Mouse (Mus musculus): ENCODE data around the gene Swap70.

Swap70 gene

DNA sequence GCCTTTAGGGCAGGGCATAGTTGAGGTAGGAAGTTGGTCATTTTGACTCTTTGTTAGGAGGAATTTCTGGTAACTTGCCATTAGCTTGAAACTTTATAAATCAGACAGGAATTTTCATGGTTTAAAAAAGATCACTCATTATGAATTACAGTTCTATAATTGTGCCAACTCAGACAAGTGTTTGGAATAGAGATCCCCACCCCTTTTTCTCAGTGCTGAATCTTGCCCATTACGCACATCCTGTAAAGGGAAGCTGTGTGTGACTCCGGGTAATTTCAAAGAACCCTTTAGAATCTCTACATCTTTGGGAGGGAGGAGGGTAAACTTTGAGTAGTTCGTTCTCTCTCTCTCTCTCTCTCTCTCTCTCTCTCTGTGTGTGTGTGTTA is 15.9 kb downstream of the Swap70 start:
- in situ Hi-C loops (cut with MboI, MseI): loop anchor here in 1 of 2 experiments (10.0 kb wide), 1 partner anchor 1157 kb away; no protein-coding TSS in a partner anchor

DNA sequence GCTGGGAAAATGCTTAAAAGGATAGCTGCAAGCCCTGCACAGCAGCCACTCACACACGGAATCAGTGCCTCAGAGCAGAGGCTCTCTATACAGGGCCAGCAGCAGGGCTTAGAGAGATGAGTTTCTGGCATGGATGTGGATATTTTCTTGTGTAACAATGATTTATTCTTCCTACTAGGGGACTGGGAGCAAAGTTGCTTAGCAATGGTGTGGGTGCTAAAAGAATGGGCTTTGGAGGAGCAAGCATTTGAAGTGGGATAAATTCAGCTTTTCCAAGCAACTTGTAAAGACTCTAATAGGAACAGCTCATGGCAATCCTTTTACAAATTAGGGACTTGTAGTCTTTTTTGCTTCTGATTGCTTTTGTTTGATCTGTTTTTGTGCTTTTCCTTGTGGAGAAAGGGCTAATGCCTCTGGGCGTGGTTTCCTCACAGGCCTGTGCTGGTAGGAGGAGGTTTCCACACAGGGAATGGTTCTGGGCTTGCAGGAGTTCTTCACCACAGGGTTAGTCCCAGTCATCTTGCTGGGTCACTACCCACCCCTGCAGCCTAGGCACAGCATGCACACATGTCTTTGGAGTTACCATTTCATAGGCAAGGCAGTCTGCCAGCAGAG is 16.4 kb downstream of the Swap70 start:
- in situ Hi-C loops (cut with MboI, MseI): loop anchor here in 1 of 2 experiments (10.0 kb wide), 1 partner anchor 1157 kb away; no protein-coding TSS in a partner anchor

DNA sequence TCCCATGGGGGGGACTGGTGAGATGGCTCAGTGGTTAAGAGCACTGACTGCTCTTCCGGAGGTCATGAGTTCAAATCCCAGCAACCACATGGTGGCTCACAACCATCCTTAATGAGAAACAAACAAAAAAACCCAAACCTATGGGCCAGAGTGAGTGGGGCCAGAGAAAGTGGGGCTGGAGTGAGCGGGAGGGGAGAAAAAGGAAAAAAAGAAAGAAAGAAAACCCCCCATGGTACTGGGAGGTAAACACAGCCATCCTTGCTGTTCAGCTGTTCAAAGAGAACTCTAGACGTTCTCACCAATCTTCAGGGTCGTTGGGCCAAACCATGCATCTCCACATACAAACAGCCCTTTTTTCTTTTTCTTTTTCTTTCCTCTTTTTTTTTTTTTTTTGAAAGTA is 18.1 kb downstream of the Swap70 start:
- in situ Hi-C loops (cut with MboI, MseI): loop anchor here in 1 of 2 experiments (10.0 kb wide), 1 partner anchor 1155 kb away; no protein-coding TSS in a partner anchor

DNA sequence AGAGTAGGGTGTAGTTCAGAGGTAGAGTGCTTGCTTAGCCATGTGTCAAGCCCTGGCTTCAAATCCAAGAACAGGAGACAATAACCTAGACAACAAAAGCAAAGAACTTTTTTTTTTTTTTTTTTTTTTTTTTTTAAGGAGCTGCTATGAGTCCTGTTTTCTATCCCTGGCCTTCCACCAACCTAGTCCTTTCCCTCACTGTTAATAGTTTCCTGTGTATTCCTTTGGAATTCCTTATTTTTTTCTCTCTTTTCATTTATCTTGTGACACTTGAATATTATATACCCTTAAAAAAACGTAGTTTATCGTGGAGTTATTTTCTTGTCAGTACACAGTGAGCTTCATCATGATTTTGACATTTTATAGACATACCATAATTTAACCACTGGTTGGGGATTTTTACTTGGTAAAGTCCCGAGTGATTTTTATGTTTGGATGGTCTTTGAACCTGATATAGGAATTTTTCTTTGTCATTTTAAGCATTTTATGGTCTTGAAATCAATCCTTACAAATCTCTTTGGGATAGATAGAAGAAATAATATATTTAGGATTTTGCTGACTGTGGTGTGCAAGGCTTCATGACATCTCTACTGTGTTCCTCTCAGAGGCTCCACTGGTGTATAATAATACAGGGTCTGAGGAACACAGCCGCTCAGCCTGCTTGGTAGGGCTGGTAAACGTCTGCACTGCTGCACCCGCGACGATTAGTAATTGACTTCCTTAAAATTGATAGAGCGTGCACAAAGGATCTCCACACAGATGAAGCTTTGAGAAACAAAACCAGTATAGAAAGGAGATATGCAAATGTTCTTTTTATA is 20.2 kb downstream of the Swap70 start:
- in situ Hi-C loops (cut with MboI, MseI): no loop called here

DNA sequence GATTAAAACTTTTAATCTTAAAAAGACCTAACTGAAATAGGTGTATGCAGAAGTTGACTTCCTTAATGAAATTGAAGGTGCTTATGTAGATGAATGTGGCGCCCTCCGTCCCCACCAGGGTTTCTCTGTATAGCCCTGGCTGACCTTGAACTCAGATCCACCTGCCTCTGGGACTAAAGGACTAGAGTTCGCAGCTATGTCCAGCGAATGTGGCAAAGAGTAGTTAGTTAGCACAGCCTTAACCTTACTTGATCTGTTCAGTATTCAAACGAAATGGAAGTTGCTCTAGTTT is 20.7 kb downstream of the Swap70 start:
- in situ Hi-C loops (cut with MboI, MseI): no loop called here

DNA sequence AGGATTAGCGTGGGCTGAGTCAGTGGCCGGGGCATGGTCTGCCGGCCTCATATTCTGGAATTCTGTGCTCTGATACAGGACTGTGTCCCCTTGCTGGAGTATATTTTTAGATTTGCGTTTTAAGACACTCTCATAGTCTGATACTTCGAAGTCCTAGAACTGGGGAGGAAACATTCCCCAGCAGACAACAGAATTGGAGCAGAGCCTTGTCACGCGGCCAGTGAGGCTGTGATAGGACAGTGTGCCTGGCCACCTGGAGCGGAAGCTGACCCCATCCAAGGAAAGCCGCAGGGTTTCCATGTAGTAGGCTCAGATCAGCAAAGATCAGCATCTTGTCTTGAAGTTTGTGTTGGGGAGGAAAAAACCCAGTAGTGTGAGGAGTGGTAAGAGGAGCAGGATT is 23.6 kb downstream of the Swap70 start:
- in situ Hi-C loops (cut with MboI, MseI): no loop called here

DNA sequence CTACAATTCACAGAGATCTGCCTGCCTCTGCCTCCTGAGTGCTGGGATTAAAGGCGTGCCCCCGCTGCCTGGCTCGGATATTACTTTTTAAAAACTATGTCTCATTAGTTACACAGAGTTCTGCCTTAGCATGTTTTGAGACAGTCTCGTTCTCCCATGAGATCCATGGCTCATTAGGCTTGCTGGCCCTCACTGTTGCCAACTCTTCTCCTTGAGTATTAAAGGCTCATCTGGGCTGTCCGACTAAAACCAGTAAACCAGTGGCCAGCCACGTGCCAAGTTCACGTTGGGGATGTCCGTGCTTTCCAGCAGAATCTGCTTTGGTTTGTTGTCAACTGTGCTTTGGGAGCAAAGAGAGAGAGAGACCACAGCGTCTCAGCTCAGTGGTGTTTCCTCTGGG is 25.0 kb downstream of the Swap70 start:
- in situ Hi-C loops (cut with MboI, MseI): no loop called here

DNA sequence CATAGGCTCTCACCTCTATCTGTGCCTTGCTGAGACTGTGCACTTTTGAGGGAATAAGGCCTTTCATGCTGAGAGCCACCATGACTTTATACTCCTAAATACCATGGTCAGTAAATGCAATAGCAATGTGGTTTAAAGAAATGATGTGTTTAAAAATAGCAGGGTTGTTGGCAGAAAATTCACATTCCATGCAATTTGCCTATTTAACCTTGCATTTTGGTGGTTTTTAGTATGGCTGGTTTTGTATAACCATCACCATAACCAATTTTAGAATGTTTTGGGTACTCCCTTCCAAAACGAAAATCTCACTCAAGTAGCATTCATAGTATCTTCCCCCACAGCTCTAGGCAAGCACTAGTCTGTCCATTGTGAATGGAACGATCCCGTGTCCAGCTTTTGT is 26.3 kb downstream of the Swap70 start:
- in situ Hi-C loops (cut with MboI, MseI): no loop called here

DNA sequence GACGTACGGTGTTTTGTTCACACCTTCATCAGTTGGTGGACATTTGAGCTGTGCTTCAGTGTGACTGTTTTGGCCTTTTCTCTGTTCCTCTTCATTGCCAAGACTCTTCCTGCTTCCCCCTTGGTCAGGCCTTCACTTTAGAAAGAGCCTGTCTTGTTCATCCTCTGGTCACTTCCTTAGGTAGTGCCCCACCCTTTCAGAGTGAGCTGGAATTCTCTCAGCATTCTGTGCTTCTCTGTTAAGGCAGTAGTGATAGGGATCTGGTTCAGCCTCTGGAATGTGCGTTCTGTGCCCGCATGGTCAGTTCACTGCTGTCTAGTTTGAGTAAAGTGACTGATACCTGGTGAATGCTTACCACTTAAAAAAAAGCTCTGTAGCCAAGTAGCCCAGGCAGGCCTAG is 27.2 kb downstream of the Swap70 start:
- in situ Hi-C loops (cut with MboI, MseI): no loop called here

DNA sequence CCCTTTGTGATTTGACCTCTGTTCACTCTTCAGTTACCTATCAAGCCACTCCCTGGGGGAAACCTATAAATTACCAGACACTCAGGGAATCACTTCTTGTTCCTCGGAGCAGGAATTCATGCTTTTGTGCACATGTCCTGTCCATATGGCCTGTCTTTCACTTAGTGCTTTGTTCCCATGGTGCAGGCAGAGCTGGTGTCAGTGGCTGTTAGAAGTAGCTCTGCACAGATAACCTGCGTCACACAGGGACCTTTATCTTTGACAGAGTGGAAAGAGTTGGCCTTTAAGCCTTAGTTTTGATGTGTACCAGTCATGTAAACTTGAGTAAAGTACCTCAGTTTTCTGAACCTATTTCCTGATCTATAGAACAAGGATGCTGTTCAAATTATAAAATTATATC is 32.4 kb downstream of the Swap70 start:
- in situ Hi-C loops (cut with MboI, MseI): no loop called here

DNA sequence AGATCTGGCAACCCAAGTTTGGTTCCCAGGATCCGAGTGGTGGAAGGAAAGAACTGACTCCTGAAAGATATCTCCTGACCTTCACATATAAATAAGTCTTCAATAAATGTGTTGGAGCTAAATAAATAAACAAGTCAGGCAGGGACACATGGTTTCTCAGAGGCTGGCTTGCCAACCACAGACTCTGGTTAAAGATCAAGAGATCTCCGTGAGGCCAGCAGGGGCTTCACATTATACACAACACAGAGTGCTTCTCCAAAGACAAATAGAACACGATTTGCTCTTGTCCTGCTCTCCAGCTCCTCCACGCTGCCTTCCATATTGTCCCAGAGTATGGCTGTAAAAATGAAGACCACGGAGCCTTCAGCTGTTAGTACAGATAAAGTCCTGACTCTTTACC is 32.9 kb downstream of the Swap70 start:
- in situ Hi-C loops (cut with MboI, MseI): no loop called here

DNA sequence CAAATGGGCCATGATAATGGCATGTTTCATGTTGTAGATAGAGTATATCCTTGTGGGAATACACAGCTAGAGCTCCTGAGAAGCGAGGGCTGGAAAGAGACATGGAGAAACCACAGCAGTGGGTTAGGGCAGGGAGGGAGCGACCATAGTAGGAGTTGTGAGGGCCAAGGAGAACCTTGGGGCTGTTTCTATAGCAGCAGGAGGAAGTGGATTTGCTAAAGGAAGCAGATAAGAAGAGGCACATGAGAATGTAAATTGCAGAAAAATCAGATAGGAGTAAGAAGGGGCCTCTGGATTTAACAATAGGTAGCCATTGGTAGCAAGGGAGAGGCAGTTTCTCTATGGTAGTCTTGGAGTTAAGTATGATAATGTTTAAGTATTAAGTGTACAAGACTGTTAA is 35.5 kb downstream of the Swap70 start:
- in situ Hi-C loops (cut with MboI, MseI): loop anchor here in 1 of 2 experiments (5.0 kb wide), 1 partner anchor 90 kb away; no protein-coding TSS in a partner anchor

DNA sequence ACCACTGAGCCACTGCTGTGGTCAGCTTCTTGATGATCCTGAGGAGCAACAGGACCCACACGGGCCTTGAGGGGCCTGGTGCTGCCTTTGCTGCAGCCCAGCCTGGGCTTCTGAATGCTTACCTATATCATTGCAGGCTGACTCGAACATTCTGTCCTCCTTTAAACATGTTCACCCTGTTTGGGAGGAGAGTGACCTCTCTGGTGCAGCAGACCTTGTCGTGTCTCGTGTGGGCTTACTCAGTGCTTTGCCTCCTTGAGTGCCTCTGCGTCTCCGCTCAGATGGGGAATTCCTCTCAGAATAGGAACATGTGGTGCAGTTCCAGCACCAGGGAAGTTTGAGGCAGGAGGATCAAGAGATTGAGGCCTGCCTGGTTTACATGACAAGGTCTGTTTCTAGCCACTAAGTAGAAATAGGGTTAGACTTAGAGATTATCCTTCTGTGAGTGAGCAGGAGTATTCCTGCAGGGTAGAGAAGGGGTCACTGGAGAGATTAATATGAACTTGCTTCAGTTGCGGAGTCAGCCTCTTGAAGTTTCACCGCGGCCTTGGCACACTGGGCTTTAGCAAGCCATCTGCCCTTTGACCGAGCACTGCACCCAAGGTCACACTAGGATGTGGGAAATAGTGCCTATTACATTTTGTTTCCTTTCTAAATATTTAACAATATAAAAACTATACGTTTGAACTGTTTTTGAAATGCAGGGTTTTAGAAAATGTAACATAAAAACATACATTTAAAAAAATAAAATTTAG is 36.9 kb downstream of the Swap70 start:
- in situ Hi-C loops (cut with MboI, MseI): loop anchor here in 1 of 2 experiments (5.0 kb wide), 1 partner anchor 91 kb away; no protein-coding TSS in a partner anchor

DNA sequence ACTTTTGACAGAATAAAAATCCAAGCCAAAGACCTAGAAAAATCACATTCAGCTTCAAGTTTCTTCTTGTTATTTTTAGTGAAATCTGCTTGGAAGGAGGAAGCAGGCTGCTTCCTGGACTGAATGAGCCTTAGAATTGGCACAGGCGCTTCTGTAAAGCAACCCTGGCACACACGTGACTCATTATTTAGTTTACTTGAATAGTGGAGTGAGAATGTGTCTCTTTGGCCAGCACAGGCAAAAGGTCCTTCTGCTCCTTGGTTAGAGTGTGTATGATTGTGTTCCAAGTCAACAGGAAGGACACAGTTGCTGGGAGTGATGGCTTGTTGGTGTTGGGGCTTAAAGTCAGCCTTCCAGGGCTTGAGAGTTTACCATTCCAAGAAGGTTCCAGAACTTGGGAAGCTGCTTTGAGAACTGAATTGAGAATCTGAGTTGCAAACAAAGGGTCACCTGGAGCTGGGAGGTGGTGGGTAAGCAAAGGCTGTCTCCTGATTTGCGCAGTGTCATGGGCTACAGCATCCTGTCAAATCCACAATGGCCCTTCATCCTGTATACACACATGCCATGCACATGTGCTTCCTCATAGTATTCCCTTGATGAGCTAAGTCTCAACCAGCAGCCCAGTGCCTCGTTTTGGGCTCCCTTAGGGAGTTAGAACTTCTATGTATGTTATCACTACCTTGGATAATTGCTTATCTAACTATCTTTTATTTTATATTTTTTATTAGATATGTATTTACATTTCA is 38.6 kb downstream of the Swap70 start:
- in situ Hi-C loops (cut with MboI, MseI): loop anchor here in 1 of 2 experiments (5.0 kb wide), 1 partner anchor 93 kb away; no protein-coding TSS in a partner anchor

DNA sequence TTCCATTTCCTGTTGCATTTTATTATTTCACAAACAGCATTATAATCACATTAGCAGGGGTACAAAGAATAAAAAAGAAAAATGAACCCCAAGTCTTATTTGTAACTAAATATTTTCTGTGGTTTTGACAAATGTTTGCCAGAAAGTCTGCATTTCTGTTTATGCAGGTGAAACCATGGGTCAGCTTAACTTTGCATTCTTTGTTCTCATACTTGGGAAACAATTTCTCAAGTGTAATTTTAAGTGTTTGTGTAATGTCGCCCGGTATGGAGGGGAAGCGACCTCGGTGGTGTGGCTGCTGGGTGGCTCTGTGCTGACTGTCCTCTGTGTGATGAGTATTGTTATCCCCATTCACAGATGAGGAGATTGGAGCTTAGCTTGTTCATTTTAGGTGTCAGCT is 40.3 kb downstream of the Swap70 start:
- in situ Hi-C loops (cut with MboI, MseI): no loop called here

DNA sequence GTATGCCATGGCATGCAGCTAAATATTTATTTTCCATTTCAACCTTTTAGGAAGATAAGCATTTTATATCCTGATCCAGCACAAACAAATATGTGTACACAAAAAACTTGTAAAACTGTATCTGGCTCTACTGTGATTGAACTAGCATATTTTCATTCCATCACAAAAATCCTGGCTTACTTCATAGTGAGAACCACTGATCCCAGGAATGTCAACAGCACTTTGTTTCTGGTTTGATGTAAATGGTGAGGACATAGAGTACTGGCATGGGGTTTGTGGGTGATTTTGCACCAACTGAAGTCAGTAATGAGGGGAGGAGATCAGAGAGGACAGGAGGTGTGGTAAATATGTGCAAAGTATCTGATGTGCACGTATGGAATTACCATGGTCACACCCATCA is 41.1 kb downstream of the Swap70 start:
- in situ Hi-C loops (cut with MboI, MseI): no loop called here

DNA sequence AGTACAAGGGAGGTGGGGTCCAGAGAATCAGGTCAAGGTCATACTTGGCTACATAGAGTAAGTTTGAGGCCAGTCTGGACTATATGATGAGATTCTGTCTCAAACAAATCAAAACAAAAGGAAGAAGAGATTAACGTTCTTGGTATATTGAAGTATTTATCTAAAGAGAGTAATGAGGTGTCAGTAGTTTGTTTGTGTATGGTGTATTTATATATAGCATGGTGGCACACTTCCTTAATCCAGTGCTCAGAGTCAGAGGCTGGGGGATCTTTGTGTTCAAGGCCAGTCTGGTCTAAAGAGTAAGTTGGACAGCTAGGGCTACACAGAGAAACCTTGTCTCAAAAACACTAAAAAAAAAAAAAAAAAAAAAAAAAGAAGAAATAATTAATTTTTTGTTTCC is 42.0 kb downstream of the Swap70 start:
- in situ Hi-C loops (cut with MboI, MseI): no loop called here

DNA sequence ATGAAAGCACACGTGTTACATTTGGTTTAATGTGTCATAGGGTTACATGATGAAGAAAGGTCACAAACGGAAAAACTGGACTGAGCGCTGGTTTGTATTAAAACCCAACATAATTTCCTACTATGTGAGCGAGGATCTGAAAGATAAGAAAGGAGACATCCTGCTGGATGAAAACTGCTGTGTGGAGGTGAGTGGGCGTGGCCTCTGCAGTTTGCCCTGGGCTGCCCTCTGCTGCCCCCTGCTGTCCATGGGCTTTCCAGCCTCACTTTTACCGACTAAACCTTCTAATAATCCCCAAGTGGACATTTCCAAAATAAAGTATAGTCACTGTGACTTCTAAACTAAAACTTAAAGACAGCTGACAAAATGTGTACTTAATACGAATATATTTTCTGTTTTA is 44.3 kb downstream of the Swap70 start:
- in situ Hi-C loops (cut with MboI, MseI): loop anchor here in 1 of 2 experiments (5.0 kb wide), 1 partner anchor 98 kb away; no protein-coding TSS in a partner anchor

DNA sequence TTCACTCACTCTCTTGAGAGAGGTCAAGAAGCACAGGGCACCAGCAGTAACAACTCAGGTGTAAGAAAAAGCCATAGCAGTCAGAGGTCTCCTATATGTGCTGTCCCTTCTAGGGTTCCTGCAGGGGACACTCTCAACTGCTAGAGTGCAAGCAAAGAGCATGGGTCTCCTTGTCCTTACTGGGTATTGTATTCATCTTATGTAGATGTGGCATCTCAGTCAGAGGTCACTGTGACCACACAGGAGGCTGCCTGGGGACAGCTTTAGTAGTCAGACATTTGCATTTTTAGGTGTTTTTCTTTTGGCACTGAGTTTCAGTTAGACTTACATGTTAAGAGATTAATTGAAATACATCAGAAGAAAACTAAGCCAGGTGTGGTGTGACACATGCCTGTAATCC is 45.5 kb downstream of the Swap70 start:
- in situ Hi-C loops (cut with MboI, MseI): loop anchor here in 1 of 2 experiments (5.0 kb wide), 1 partner anchor 100 kb away; no protein-coding TSS in a partner anchor

DNA sequence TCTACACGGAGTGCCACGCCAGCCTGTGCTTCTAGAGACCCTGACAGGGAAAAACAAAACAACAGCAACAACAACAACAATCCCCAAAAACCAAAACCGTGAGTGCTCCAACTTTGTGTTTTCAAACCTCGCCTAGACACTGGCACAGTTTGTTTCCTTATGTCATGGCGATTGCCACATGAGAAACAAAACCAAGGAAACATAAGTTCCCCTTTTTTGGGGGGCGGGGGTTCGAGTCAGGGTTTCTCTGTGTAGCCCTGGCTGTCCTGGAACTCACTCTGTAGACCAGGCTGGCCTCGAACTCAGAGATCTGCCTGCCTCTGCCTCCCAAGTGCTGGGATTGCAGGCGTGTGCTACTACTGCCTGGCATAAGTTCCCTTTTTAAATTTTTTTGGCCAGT is 46.5 kb downstream of the Swap70 start:
- in situ Hi-C loops (cut with MboI, MseI): loop anchor here in 1 of 2 experiments (5.0 kb wide), 1 partner anchor 101 kb away; no protein-coding TSS in a partner anchor

DNA sequence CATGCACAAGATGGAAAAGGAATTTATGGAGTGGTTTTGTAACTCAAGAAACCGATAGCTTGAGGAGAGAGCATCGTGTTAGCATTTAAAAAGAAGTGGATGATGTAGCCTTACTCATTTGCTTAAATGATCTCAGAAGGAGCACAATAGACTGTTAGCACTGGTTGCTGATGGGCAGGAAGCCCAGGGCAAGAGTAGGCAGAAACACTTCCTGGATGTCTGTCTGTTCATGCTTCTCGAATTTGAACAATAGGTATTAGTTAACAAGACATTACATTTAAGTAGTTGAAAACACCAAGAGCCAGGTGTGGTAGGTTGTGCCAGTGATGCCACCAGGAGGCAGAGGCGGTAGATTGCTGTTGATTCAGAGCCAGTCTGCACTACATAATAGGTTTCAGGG is 47.0 kb downstream of the Swap70 start:
- in situ Hi-C loops (cut with MboI, MseI): loop anchor here in 1 of 2 experiments (5.0 kb wide), 1 partner anchor 101 kb away; no protein-coding TSS in a partner anchor

Data from T-helper 17 cell (primary cell).